In genomic region chr12:110541001-110541400, GRCm38 (mm10) we compare ENCODE assay signal across 20 mouse cellular contexts.
DNase-seq lines count a peak whose midpoint lies in the region; ATAC-seq and TF ChIP-seq lines count a peak whose summit lies in the region.
"Had no signal": no experiment of that assay in that cellular context is flagged by ENCODE, and none has a peak within 500 bp of the region (broad histone marks: within the 10 kb centered on the region; RNA-seq: fewer than 3 reads in every experiment).

No protein-coding gene starts in this region.

- no peak for TF ChIP-seq POLR2A in lung, adult 2 months (IDR thresholded peaks at IDR 0.05; ENCODE audit: borderline replicate concordance, extremely low read depth, low read depth, low read length)

- peak; percentile 65 to 75 for DNase-seq in adrenal gland, adult (ENCODE audit: inconsistent age in 2 of 2, low spot score in 1 of 2)
- DNase-seq in adrenal gland, postnatal 25 days = no peak
- peak; percentile 6 for DNase-seq in forebrain, embryonic 14.5 days (ENCODE audit: low spot score)
- DNase-seq in forebrain, postnatal 0 days = no peak
- peak; percentile 11 for DNase-seq in lung, postnatal 14 days
- no peak for DNase-seq in lung, adult 2 months
- DNase-seq in adrenal gland, postnatal 10 days = peak; percentile 47
- no peak for DNase-seq in gastrocnemius, postnatal 25 days
- DNase-seq: cerebellum, adult 18-20 months; cerebellum, adult 9-11 months; gastrocnemius, postnatal 10 days; heart, postnatal 36 days had no signal

- H3K4me1 ChIP-seq in forebrain, embryonic 14.5 days (ENCODE audit: control insufficient read depth, insufficient read depth, low read length) = no peaks in the 10 kb centered on the region
- no peaks in the 10 kb centered on the region for H3K4me1 ChIP-seq in forebrain, postnatal 0 days (ENCODE audit: insufficient read depth)
- H3K4me1 ChIP-seq in lung, adult 2 months (ENCODE audit: control insufficient read depth, insufficient read depth, low read length) = peaks cover 3% of the 10 kb centered on the region; the same call in 1 of the 2 replicates
- H3K4me1 ChIP-seq: forebrain, embryonic 13.5 days had no signal

- no peak overlapping the region for H3K27ac ChIP-seq in forebrain, embryonic 14.5 days (ENCODE audit: low read depth, low read length)
- no peak overlapping the region for H3K27ac ChIP-seq in forebrain, postnatal 0 days (ENCODE audit: low read depth, low read length)
- H3K27ac ChIP-seq: embryonic facial prominence, embryonic 10.5 days; forebrain, embryonic 13.5 days; heart, embryonic 13.5 days; hindbrain, embryonic 12.5 days had no signal

- 83% methylated on average over 8 of the region's 8 CpGs for WGBS in forebrain, embryonic 14.5 days
- WGBS in forebrain, postnatal 0 days = 80% methylated on average over 8 of the region's 8 CpGs
- 74% methylated on average over 8 of the region's 8 CpGs for WGBS in lung, adult 2 months

- H3K4me2 ChIP-seq in forebrain, embryonic 14.5 days (ENCODE audit: low read length) = no peak overlapping the region
- no peak overlapping the region for H3K4me2 ChIP-seq in forebrain, postnatal 0 days (ENCODE audit: low read depth)
- H3K4me2 ChIP-seq: forebrain, embryonic 13.5 days; heart, embryonic 13.5 days; hindbrain, embryonic 12.5 days had no signal

- TF ChIP-seq CTCF in forebrain, postnatal 0 days (IDR thresholded peaks at IDR 0.05; ENCODE audit: low read depth) = no peak
- no peak for TF ChIP-seq CTCF in lung, adult 2 months (IDR thresholded peaks at IDR 0.05; ENCODE audit: insufficient read depth, low read length)

- H3K36me3 ChIP-seq in forebrain, embryonic 14.5 days (ENCODE audit: control insufficient read depth, insufficient read depth, low read length) = peaks cover 8% of the 10 kb centered on the region
- H3K36me3 ChIP-seq in forebrain, postnatal 0 days (ENCODE audit: insufficient read depth) = peaks cover 5% of the 10 kb centered on the region

- no peak overlapping the region for H3K4me3 ChIP-seq in forebrain, embryonic 14.5 days (ENCODE audit: low read depth, low read length)
- H3K4me3 ChIP-seq in forebrain, postnatal 0 days (ENCODE audit: low read depth, low read length) = no peak overlapping the region
- no peak overlapping the region for H3K4me3 ChIP-seq in lung, adult 2 months (replicated peaks; ENCODE audit: extremely low read depth, low read depth, low read length)
- H3K4me3 ChIP-seq: embryonic facial prominence, embryonic 10.5 days; forebrain, embryonic 13.5 days; heart, embryonic 13.5 days; hindbrain, embryonic 12.5 days had no signal

- H3K27me3 ChIP-seq in forebrain, embryonic 14.5 days (replicated peaks; ENCODE audit: control insufficient read depth, insufficient read depth, low read length) = no peaks in the 10 kb centered on the region
- H3K27me3 ChIP-seq in forebrain, postnatal 0 days (ENCODE audit: insufficient read depth, low read length) = no peaks in the 10 kb centered on the region
- H3K27me3 ChIP-seq: forebrain, embryonic 13.5 days; heart, embryonic 13.5 days; hindbrain, embryonic 12.5 days had no signal

- no peaks in the 10 kb centered on the region for H3K9me3 ChIP-seq in forebrain, embryonic 14.5 days (replicated peaks; ENCODE audit: control insufficient read depth, low read length)
- no peaks in the 10 kb centered on the region for H3K9me3 ChIP-seq in forebrain, postnatal 0 days (ENCODE audit: low read length)
- H3K9me3 ChIP-seq: embryonic facial prominence, embryonic 10.5 days; forebrain, embryonic 13.5 days; G1E; heart, embryonic 13.5 days; hindbrain, embryonic 12.5 days had no signal

- ATAC-seq in forebrain, embryonic 14.5 days = no peak
- no peak for ATAC-seq in forebrain, postnatal 0 days
- ATAC-seq: forebrain, embryonic 13.5 days; hindbrain, embryonic 16.5 days; inflammation-experienced regulatory T-cells, adult 6 months; intestine, postnatal 0 days had no signal

- no peak overlapping the region for H3K9ac ChIP-seq in forebrain, embryonic 14.5 days (ENCODE audit: low read length)
- no peak overlapping the region for H3K9ac ChIP-seq in forebrain, postnatal 0 days
- H3K9ac ChIP-seq: forebrain, embryonic 13.5 days; heart, embryonic 13.5 days; hindbrain, embryonic 12.5 days had no signal

Comparison
In these comparisons a context has a peak if more than half of its experiments do, and no peak if none do; other contexts are left out.
1. DNase-seq: peak in adrenal gland, adult (2 of 2), forebrain, embryonic 14.5 days (single experiment), lung, postnatal 14 days (single experiment) and adrenal gland, postnatal 10 days (single experiment); none in adrenal gland, postnatal 25 days (single experiment), forebrain, postnatal 0 days (single experiment), lung, adult 2 months (single experiment) and gastrocnemius, postnatal 25 days (single experiment).